Mouse (Mus musculus) mature B cell (primary cell): ENCODE measurements at regions not wholly inside any gene's neighbourhood (a gene's known extent, or its start where the extent isn't known, plus 50 kb on each side); places are given as distances from the start of the nearest gene placed in this dataset.

Experiments used
- in situ Hi-C: fragments of 300-500 bp; cut with MboI; formaldehyde crosslinking; loops from 2 replicates; pipeline ENCODE4 v1.14.3; 2019

GRCm38 (mm10) chr10:98781888-98782351, 132.3 kb upstream of the Atp2b1 start:
- in situ Hi-C loops = no loop called here

- in situ Hi-C loops = no loop called here
Measured at GRCm38 (mm10) chr10:98785411-98785810, 128.8 kb upstream of the Atp2b1 start.

GRCm38 (mm10) chr10:98786089-98786488, 128.1 kb upstream of the Atp2b1 start:
- in situ Hi-C loops = no loop called here

- in situ Hi-C loops = no loop called here
Measured at GRCm38 (mm10) chr10:98789763-98790162, 124.4 kb upstream of the Atp2b1 start.

- in situ Hi-C loops = no loop called here
Measured at GRCm38 (mm10) chr10:98790456-98790855, 123.8 kb upstream of the Atp2b1 start.

GRCm38 (mm10) chr10:98792019-98792741, 122.0 kb upstream of the Atp2b1 start:
- in situ Hi-C loops = no loop called here

GRCm38 (mm10) chr10:98793926-98794536, 120.2 kb upstream of the Atp2b1 start:
- in situ Hi-C loops = no loop called here

- in situ Hi-C loops = no loop called here
Measured at GRCm38 (mm10) chr10:98796016-98796415, 118.2 kb upstream of the Atp2b1 start.

- in situ Hi-C loops = no loop called here
Measured at GRCm38 (mm10) chr10:98798634-98799415, 115.4 kb upstream of the Atp2b1 start.

GRCm38 (mm10) chr10:98799830-98800229, 114.4 kb upstream of the Atp2b1 start:
- in situ Hi-C loops = no loop called here

- in situ Hi-C loops = no loop called here
Measured at GRCm38 (mm10) chr10:98800949-98801348, 113.3 kb upstream of the Atp2b1 start.

- in situ Hi-C loops = no loop called here
Measured at GRCm38 (mm10) chr10:98805013-98805412, 109.2 kb upstream of the Atp2b1 start.

- in situ Hi-C loops = no loop called here
Measured at GRCm38 (mm10) chr10:98806798-98807535, 107.2 kb upstream of the Atp2b1 start.

- in situ Hi-C loops = no loop called here
Measured at GRCm38 (mm10) chr10:98808644-98809043, 105.6 kb upstream of the Atp2b1 start.

- in situ Hi-C loops = no loop called here
Measured at GRCm38 (mm10) chr10:98829051-98829450, 85.2 kb upstream of the Atp2b1 start.

GRCm38 (mm10) chr10:98831488-98831887, 82.7 kb upstream of the Atp2b1 start:
- in situ Hi-C loops = no loop called here

- in situ Hi-C loops = no loop called here
Measured at GRCm38 (mm10) chr10:98837289-98838181, 76.7 kb upstream of the Atp2b1 start.

- in situ Hi-C loops = no loop called here
Measured at GRCm38 (mm10) chr10:98838926-98839679, 75.1 kb upstream of the Atp2b1 start.

- in situ Hi-C loops = no loop called here
Measured at GRCm38 (mm10) chr10:98839963-98840362, 74.2 kb upstream of the Atp2b1 start.

GRCm38 (mm10) chr10:98840411-98840810, 73.8 kb upstream of the Atp2b1 start:
- in situ Hi-C loops = no loop called here
